Mouse (Mus musculus) liver, embryonic 14.5 days (tissue): ENCODE results near the gene Sst. TPM values are rescaled to one million over a fixed set of nuclear protein-coding genes. Genes with fewer than 3 reads are reported as not detected.

Source experiments
- ATAC-seq: fragments of 200-750 bp; cut with Nextera tagmentation; 2 replicates; pipeline ENCODE4 v1.8.0; 2017; ENCODE audit warnings: moderate number of reproducible peaks, mild to moderate bottlenecking, moderate library complexity; ENCODE audit not compliant: insufficient read depth
- DNase-seq, 3 experiments: peaks; one replicate each; pipeline ENCODE4 v3.0.0-alpha.2; 2012 to 2013; ENCODE audit warnings: low read depth in 3 of 3, low spot score in 3 of 3
- H3K27ac ChIP-seq: fragments of 300-500 bp; sonication (generic); 2 replicates; pipeline ENCODE4 v1.5.1; 2014; ENCODE audit warnings: moderate library complexity, mild to moderate bottlenecking, control low read depth, inconsistent platforms
- H3K27me3 ChIP-seq: fragments of 300-500 bp; sonication (generic); 2 replicates; pipeline ENCODE4 v1.6.1; 2014; ENCODE audit warnings: mild to moderate bottlenecking, low read length, moderate library complexity; ENCODE audit not compliant: control insufficient read depth, insufficient read depth
- H3K36me3 ChIP-seq: fragments of 300-500 bp; sonication (generic); replicated peaks from 2 replicates; pipeline ENCODE4 v1.6.1; 2014; ENCODE audit warnings: low read depth; ENCODE audit not compliant: control insufficient read depth, insufficient read depth
- H3K4me1 ChIP-seq, 2 experiments: fragments of 200-500 bp in 1 of 2; fragments of 300-500 bp in 1 of 2; sonication (generic) in 1 of 2; replicated peaks; 2 replicates each; pipeline ENCODE4 v1.6.1; 2012 to 2014; ENCODE audit warnings: antibody characterized with exemption in 1 of 2, inconsistent platforms in 1 of 2, low read length in 1 of 2; ENCODE audit not compliant: control insufficient read depth in 2 of 2, insufficient read depth in 2 of 2
- H3K4me2 ChIP-seq: fragments of 300-500 bp; sonication (generic); 2 replicates; pipeline ENCODE4 v1.6.1; 2014; ENCODE audit warnings: low read depth, mild to moderate bottlenecking, control low read depth, moderate library complexity
- H3K4me3 ChIP-seq, 2 experiments: fragments of 200-500 bp in 1 of 2; fragments of 300-500 bp in 1 of 2; sonication (generic) in 1 of 2; 2 replicates each; pipeline ENCODE4 v1.5.1; 2012 to 2014; ENCODE audit warnings: low read depth in 2 of 2, low read length in 2 of 2, mild to moderate bottlenecking in 2 of 2, control low read depth in 1 of 2, inconsistent platforms in 1 of 2, moderate library complexity in 1 of 2; ENCODE audit not compliant: insufficient read depth in 1 of 2
- H3K9ac ChIP-seq: fragments of 300-500 bp; sonication (generic); replicated peaks from 2 replicates; pipeline ENCODE4 v1.6.1; 2014; ENCODE audit warnings: mild to moderate bottlenecking, control low read depth, moderate library complexity
- H3K9me3 ChIP-seq: fragments of 300-500 bp; sonication (generic); 2 replicates; pipeline ENCODE4 v1.6.1; 2016; ENCODE audit warnings: low read length, mixed read lengths; ENCODE audit not compliant: control insufficient read depth
- CTCF ChIP-seq: IDR thresholded peaks from 2 replicates; pipeline ENCODE4 v1.5.1; 2016; ENCODE audit warnings: antibody characterized with exemption, low read depth, control low read depth
- EP300 ChIP-seq: IDR thresholded peaks from 2 replicates; pipeline ENCODE4 v1.6.1; 2016; ENCODE audit warnings: antibody characterized with exemption, low read depth
- WGBS: fragments of 180-500 bp; shearing (Covaris S2); extraction: QIAGEN DNeasy Blood & Tissue Kit; methylation state at CpG from one replicate; pipeline ENCODE4 v1.1.7; 2014; ENCODE audit not compliant: insufficient replicate concordance; 5-methylcytosine and 5-hydroxymethylcytosine counted together
- polyA plus RNA-seq, 2 experiments: library from polyadenylated mRNA; depleted of rRNA in 1 of 2; stranded (reverse) in 1 of 2; unstranded in 1 of 2; fragments of >200 nt; fragmentation: Nextera tagmentation in 1 of 2; extraction: Ambion mirVana in 1 of 2; gene quantifications; 2 replicates each; pipeline versions ENCODE4 v1.2.1 to v1.2.3; 2012 to 2014

Gene Sst
- polyA plus RNA-seq, 2 experiments, result 0.04 TPM; not detected in 1

- Histone ChIP-seq H3K27me3 (no peaks in the 10 kb centered on the region), H3K27ac (no peak overlapping the region), H3K4me3 (no peak overlapping the region), H3K4me2 (no peak overlapping the region), H3K36me3 (no peaks in the 10 kb centered on the region), H3K9ac (no peak overlapping the region), H3K9me3 (no peaks in the 10 kb centered on the region), H3K4me1 (no peaks in the 10 kb centered on the region)
- ATAC-seq (no peak), DNase-seq (no peak)
- TF ChIP-seq CTCF, result no peak
- no peak for TF ChIP-seq EP300
Observed at GRCm38 (mm10) chr16:23849176-23849575, 41.6 kb downstream of the Sst start.

GRCm38 (mm10) chr16:23844622-23845021 lies 46.1 kb downstream of the Sst start:
- 31% methylated on average over 7 of the region's 7 CpGs for WGBS
- Histone ChIP-seq H3K9ac (no peak overlapping the region), H3K27ac (no peak overlapping the region), H3K4me2 (no peak overlapping the region), H3K27me3 (no peaks in the 10 kb centered on the region), H3K4me1 (no peaks in the 10 kb centered on the region), H3K9me3 (no peaks in the 10 kb centered on the region), H3K4me3 (no peak overlapping the region), H3K36me3 (no peaks in the 10 kb centered on the region)
- DNase-seq (no peak), ATAC-seq (no peak)
- TF ChIP-seq CTCF, result no peak
- TF ChIP-seq EP300, result no peak

- H3K4me1 ChIP-seq, result no peaks in the 10 kb centered on the region
- WGBS, result 63% methylated on average over 3 of the region's 3 CpGs
- no peak overlapping the region for H3K27ac ChIP-seq
- H3K36me3 ChIP-seq, result no peaks in the 10 kb centered on the region
- no peak overlapping the region for H3K4me2 ChIP-seq
- ATAC-seq, result no peak
- no peaks in the 10 kb centered on the region for H3K9me3 ChIP-seq
- no peak overlapping the region for H3K9ac ChIP-seq
- DNase-seq, result no peak
- H3K27me3 ChIP-seq, result no peaks in the 10 kb centered on the region
- no peak overlapping the region for H3K4me3 ChIP-seq
- no peak for TF ChIP-seq EP300
- TF ChIP-seq CTCF, result no peak
Observed at GRCm38 (mm10) chr16:23842609-23843008, 48.1 kb downstream of the Sst start.

Other genes with a start within 250 kb of the Sst start
- not detected in 2 replicates for gene Rtp2, start 41.4 kb upstream of the Sst start, polyA plus RNA-seq (2012; rRNA removed)
- gene Rtp2, start 41.4 kb upstream of the Sst start, polyA plus RNA-seq (2014; fragmentation: Nextera tagmentation; extraction: Ambion mirVana), result not detected in 2 replicates
- gene Gm37419, start 97.5 kb upstream of the Sst start, polyA plus RNA-seq (2012; rRNA removed), result not detected in 2 replicates
- not detected in 2 replicates for gene Gm37419, start 97.5 kb upstream of the Sst start, polyA plus RNA-seq (2014; fragmentation: Nextera tagmentation; extraction: Ambion mirVana)
- gene Bcl6, start 97.9 kb upstream of the Sst start, polyA plus RNA-seq (2012; rRNA removed), result 0.56 and 0.63 TPM in 2 replicates
- 0.15 and 0.19 TPM in 2 replicates for gene Bcl6, start 97.9 kb upstream of the Sst start, polyA plus RNA-seq (2014; fragmentation: Nextera tagmentation; extraction: Ambion mirVana)